Mouse (Mus musculus): ENCODE measurements at regions not wholly inside any gene's neighbourhood (a gene's known extent, or its start where the extent isn't known, plus 50 kb on each side); places are given as distances from the start of the nearest gene placed in this dataset.

DNA sequence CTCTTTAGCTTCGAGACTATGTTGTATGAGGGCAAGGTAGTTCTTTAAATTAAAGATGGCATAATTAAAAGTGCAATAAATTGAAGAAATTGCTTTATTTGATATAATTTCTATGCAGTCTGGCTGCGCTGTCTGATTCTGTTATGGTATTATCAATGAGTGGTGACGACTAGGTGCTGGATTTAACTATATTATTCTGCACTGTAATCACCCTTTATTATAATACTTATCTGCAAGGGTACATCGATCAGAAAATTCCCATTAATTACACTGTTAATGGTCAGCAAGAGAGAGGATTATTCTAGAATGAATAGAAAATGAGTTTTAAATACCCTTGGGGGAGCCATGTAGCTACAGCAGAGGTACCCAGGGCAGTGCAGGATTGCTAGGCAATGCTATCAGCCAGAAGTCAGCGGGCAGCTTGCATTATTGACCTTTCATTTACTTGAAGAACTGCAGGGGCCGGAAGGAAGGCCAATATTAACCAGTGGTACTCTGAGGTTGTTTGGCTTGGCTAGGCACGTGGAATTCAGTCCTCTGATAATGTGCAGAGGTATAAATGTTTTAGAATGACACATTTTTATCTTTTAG lies 509.3 kb upstream of the Igfbp7 start:
- TF ChIP-seq CTCF (IDR thresholded peaks at IDR 0.05; ENCODE audit: low read depth, low read length): no peak
- TF ChIP-seq POLR2A (IDR thresholded peaks at IDR 0.05; ENCODE audit: borderline replicate concordance, low read depth, low read length): no peak
